Mouse (Mus musculus) erythroblast, embryonic 14.5 days (primary cell): ENCODE data around the gene Fgf12.

Source experiments
- GATA1 ChIP-seq: IDR thresholded peaks from 2 replicates; pipeline ENCODE4 v1.6.1; 2012; ENCODE audit warnings: low read length, inconsistent platforms, mixed read lengths
- TAL1 ChIP-seq: IDR thresholded peaks from 3 replicates; pipeline ENCODE4 v1.6.1; 2012; ENCODE audit warnings: low read length, inconsistent platforms, mixed read lengths

- TF ChIP-seq GATA1 (no peak), TAL1 (no peak)
Observed at GRCm38 (mm10) chr16:28564716-28565217, 188.1 kb downstream of the Fgf12 start.
